Mouse (Mus musculus) lung, postnatal 0 days (tissue): ENCODE data around the gene Pard3.

Experiments used
- CTCF ChIP-seq: IDR thresholded peaks from 2 replicates; pipeline ENCODE4 v1.5.1; 2016; ENCODE audit warnings: antibody characterized with exemption, mild to moderate bottlenecking
- EP300 ChIP-seq: IDR thresholded peaks from 2 replicates; pipeline ENCODE4 v1.6.1; 2016; ENCODE audit warnings: antibody characterized with exemption, mild to moderate bottlenecking, control low read depth

DNA sequence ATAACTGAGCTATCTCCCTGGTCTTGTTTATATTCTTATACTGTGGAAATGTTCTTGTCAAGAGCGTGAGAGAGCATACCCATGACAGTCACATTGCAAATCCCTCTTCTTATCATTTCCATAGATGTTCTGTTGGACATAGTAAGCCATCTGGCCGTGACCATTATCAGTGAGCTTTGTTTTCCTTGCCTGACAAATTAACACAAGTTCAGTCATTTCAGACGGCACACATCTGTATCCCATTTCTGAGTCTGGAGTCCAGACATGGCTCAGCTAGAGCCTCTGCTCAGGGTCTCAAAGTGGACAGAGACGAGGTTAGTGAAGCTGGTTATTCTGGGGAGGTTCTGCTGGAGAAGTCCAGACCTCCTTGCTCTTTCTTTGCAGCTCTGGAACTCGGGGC is 523.0 kb downstream of the Pard3 start:
- TF ChIP-seq CTCF (no peak), EP300 (no peak)
